Mouse (Mus musculus) midbrain, embryonic 11.5 days (tissue): ENCODE results near the gene Slc20a1. TPM values are rescaled to one million over a fixed set of nuclear protein-coding genes. Genes with fewer than 3 reads are reported as not detected.

ENCODE experiments used
- ATAC-seq: fragments of 200-750 bp; cut with Nextera tagmentation; 2 replicates; pipeline ENCODE4 v1.8.0; 2017; ENCODE audit warnings: moderate TSS enrichment, moderate library complexity; ENCODE audit not compliant: low FRiP score
- DNase-seq: peaks from one replicate; pipeline ENCODE4 v3.0.0; 2015; ENCODE audit warnings: low spot score; ENCODE audit errors: missing footprints
- H3K27ac ChIP-seq: fragments of 300-500 bp; sonication (generic); 2 replicates; pipeline ENCODE4 v1.5.1; 2014; ENCODE audit warnings: low read depth, low read length
- H3K27me3 ChIP-seq: fragments of 300-500 bp; sonication (generic); 2 replicates; pipeline ENCODE4 v1.6.1; 2014; ENCODE audit warnings: mild to moderate bottlenecking, low read length, moderate library complexity, mixed read lengths; ENCODE audit not compliant: control insufficient read depth, insufficient read depth
- H3K36me3 ChIP-seq: fragments of 300-500 bp; sonication (generic); 2 replicates; pipeline ENCODE4 v1.6.1; 2014; ENCODE audit warnings: mild to moderate bottlenecking, low read length, moderate library complexity, mixed read lengths; ENCODE audit not compliant: control insufficient read depth, insufficient read depth
- H3K4me1 ChIP-seq: fragments of 300-500 bp; sonication (generic); 2 replicates; pipeline ENCODE4 v1.6.1; 2014; ENCODE audit warnings: low read length; ENCODE audit not compliant: control insufficient read depth, insufficient read depth
- H3K4me2 ChIP-seq: fragments of 300-500 bp; sonication (generic); 2 replicates; pipeline ENCODE4 v1.6.1; 2014; ENCODE audit warnings: mild to moderate bottlenecking, moderate library complexity
- H3K4me3 ChIP-seq: fragments of 300-500 bp; sonication (generic); 2 replicates; pipeline ENCODE4 v1.5.1; 2014; ENCODE audit warnings: low read depth, low read length
- H3K9ac ChIP-seq: fragments of 300-500 bp; sonication (generic); 2 replicates; pipeline ENCODE4 v1.6.1; 2014; ENCODE audit warnings: low read length
- H3K9me3 ChIP-seq: fragments of 300-500 bp; sonication (generic); 2 replicates; pipeline ENCODE4 v1.6.1; 2016; ENCODE audit warnings: low read length; ENCODE audit not compliant: control insufficient read depth
- WGBS: fragments of 180-500 bp; shearing (Covaris S2); extraction: QIAGEN DNeasy Blood & Tissue Kit; methylation state at CpG from one replicate; pipeline ENCODE4 v1.1.7; 2014; 5-methylcytosine and 5-hydroxymethylcytosine counted together
- polyA plus RNA-seq: library from polyadenylated mRNA; unstranded; fragments of >200 nt; fragmentation: Nextera tagmentation; extraction: Ambion mirVana; gene quantifications from 2 replicates; pipeline ENCODE4 v1.2.1, GENCODE M21; 2014

Slc20a1 gene
- polyA plus RNA-seq, 1 experiment from 2014 or later: 62.5 TPM

DNA sequence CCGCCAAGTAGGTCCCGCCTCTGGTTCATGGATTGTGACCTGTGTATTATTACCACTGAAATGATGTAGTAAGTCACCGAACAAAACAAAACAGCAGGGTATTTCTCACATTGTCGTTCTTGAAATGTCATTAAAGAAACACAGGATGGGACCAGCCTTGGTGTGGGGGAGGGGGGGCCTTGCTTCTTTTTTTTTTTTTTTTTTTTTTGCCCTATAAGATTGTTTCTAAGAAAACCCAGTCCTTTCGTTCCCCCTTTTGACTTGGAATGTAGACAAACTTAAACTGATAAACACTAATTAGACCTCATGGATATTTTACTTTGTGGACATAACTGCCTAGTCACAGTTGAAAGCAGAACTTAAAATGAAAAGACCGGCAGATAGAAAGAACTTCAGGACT is 6.4 kb downstream of the Slc20a1 start:
- 84% methylated on average over 6 of the region's 6 CpGs for WGBS
- Histone ChIP-seq H3K9ac (no peak overlapping the region), H3K9me3 (no peaks in the 10 kb centered on the region), H3K36me3 (peaks cover 31% of the 10 kb centered on the region; the same call in 1 of the 2 replicates), H3K4me3 (no peak overlapping the region), H3K27me3 (no peaks in the 10 kb centered on the region), H3K4me1 (peaks cover 2% of the 10 kb centered on the region), H3K4me2 (no peak overlapping the region), H3K27ac (no peak overlapping the region)
- DNase-seq (no peak), ATAC-seq (no peak)

DNA sequence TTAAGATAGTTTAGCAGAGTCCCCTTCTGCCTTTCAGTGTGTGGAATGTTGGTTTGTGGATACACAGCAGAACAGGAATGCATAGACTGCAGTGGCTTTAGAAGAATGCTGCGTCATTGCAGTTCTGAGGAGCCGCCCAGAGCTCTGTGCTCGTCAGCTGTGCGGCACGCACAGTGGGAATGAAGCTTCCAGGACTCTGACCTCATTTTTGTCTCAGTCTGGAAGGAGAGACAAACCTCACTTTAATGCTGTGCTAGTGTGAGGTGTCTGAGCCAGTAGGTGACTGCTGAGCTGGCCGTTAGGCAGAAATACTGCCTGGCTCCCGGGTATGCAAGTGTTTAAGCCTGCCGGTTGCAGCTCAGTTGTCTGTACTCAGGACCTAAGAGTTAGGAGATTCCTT is 8.3 kb downstream of the Slc20a1 start:
- H3K4me3 ChIP-seq: no peak overlapping the region
- DNase-seq (no peak), ATAC-seq (no peak)
- H3K9me3 ChIP-seq: no peaks in the 10 kb centered on the region
- no peaks in the 10 kb centered on the region for H3K4me1 ChIP-seq
- H3K4me2 ChIP-seq: no peak overlapping the region
- no peak overlapping the region for H3K27ac ChIP-seq
- WGBS: 94% methylated on average over 8 of the region's 8 CpGs
- H3K9ac ChIP-seq: no peak overlapping the region
- peaks cover 35% of the 10 kb centered on the region for H3K36me3 ChIP-seq
- no peaks in the 10 kb centered on the region for H3K27me3 ChIP-seq

DNA sequence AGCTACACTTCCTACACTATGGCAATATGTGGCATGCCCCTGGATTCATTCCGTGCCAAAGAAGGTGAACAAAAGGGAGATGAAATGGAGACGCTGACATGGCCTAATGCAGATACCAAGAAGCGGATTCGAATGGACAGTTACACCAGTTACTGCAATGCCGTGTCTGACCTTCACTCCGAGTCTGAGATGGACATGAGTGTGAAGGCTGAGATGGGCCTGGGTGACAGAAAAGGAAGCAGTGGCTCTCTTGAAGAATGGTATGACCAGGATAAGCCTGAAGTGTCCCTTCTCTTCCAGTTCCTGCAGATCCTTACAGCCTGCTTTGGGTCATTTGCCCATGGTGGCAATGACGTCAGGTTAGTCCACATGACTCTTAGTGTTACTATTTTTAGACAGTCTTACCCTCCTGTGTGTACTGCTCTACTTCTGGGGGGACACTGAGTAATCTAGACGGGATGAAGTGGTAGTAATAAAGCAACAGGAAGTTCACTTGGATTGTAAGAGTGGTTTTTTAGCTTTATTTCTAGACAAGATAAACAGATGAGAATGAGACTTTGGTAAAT is 9.7 kb downstream of the Slc20a1 start:
- H3K27me3 ChIP-seq: no peaks in the 10 kb centered on the region
- ATAC-seq (no peak), DNase-seq (peak; percentile 68)
- peaks cover 35% of the 10 kb centered on the region for H3K36me3 ChIP-seq
- no peak overlapping the region for H3K4me3 ChIP-seq
- H3K4me2 ChIP-seq: no peak overlapping the region
- H3K27ac ChIP-seq: no peak overlapping the region
- no peaks in the 10 kb centered on the region for H3K4me1 ChIP-seq
- no peaks in the 10 kb centered on the region for H3K9me3 ChIP-seq
- 94% methylated on average over 8 of the region's 8 CpGs for WGBS
- no peak overlapping the region for H3K9ac ChIP-seq

DNA sequence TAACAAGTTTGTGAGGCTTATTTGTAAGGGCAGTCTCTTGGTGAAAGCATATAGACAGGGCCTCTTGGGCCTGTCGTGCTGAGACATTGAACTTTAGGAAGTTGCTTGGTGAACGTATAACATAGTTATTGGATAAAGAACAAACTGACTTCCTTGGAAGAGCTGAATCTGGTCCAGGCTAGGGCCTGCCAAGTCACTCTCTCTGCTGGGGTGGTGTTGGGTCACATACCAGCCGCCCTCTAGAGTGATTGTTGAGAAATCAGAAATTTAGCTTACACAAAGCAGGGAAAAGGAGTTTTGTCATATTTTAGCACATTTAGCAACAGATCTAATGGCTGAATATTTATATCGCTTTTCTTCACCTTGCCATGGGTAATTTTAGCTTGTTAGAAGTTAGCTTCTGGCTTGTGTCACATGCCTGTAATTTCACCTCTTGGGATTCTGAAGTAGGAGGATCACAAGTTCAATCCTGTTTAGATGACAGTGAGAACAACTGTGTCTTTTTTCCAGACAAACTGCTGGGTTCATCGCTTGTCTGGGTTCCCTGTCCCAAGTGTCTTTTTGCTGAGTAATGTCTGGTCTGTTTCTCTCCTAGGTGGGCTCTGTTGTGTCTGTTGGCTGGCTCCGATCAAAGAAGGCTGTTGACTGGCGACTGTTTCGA is 11.7 kb downstream of the Slc20a1 start:
- ATAC-seq (no peak), DNase-seq (peak; percentile 64)
- Histone ChIP-seq H3K27me3 (no peaks in the 10 kb centered on the region), H3K27ac (no peak overlapping the region), H3K4me3 (no peak overlapping the region), H3K36me3 (peaks cover 35% of the 10 kb centered on the region), H3K9me3 (no peaks in the 10 kb centered on the region), H3K4me2 (no peak overlapping the region), H3K4me1 (no peaks in the 10 kb centered on the region), H3K9ac (no peak overlapping the region)
- 92% methylated on average over 8 of the region's 8 CpGs for WGBS

DNA sequence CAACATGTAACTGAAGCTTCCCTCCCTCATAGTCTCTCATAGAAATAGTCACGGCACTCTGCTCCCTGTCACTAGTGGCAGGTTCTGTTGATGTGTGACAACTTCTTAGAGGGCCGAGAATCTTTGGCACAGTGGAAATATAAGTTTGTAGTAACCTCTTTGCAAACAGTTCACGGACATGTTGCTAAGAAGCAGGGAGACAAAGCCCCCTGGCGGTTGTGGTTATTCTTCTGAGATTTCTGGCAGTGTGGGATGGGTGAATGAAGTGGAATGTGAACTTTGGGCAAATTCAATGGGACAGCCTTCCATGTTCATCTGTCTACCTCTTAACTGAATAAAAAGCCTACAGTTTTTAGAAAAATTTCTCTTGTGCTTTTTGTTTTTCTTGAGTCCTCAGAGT is 12.7 kb downstream of the Slc20a1 start:
- no peaks in the 10 kb centered on the region for H3K27me3 ChIP-seq
- H3K9ac ChIP-seq: no peak overlapping the region
- no peak overlapping the region for H3K27ac ChIP-seq
- H3K36me3 ChIP-seq: peaks cover 31% of the 10 kb centered on the region
- ATAC-seq (no peak), DNase-seq (peak; percentile 77)
- no peak overlapping the region for H3K4me3 ChIP-seq
- no peak overlapping the region for H3K4me2 ChIP-seq
- 83% methylated on average over 4 of the region's 4 CpGs for WGBS
- no peaks in the 10 kb centered on the region for H3K4me1 ChIP-seq
- no peaks in the 10 kb centered on the region for H3K9me3 ChIP-seq

- H3K36me3 ChIP-seq: peaks cover 29% of the 10 kb centered on the region
- H3K9me3 ChIP-seq: no peaks in the 10 kb centered on the region
- DNase-seq (peak; percentile 73), ATAC-seq (no peak)
- H3K4me1 ChIP-seq: no peaks in the 10 kb centered on the region
- no peak overlapping the region for H3K9ac ChIP-seq
- WGBS: 77% methylated on average over 2 of the region's 2 CpGs
- H3K4me3 ChIP-seq: no peak overlapping the region
- H3K27ac ChIP-seq: no peak overlapping the region
- no peaks in the 10 kb centered on the region for H3K27me3 ChIP-seq
- no peak overlapping the region for H3K4me2 ChIP-seq
Observed at GRCm38 (mm10) chr2:129211957-129212356, 13.4 kb downstream of the Slc20a1 start.

GRCm38 (mm10) chr2:129212566-129212965 is 14.0 kb downstream of the Slc20a1 start:
- ATAC-seq: no peak
- peaks cover 24% of the 10 kb centered on the region for H3K36me3 ChIP-seq
- H3K4me2 ChIP-seq: no peak overlapping the region
- DNase-seq: peak; percentile 26
- H3K9ac ChIP-seq: no peak overlapping the region
- no peak overlapping the region for H3K4me3 ChIP-seq
- H3K27ac ChIP-seq: no peak overlapping the region
- no peaks in the 10 kb centered on the region for H3K9me3 ChIP-seq
- WGBS: 95% methylated on average over 7 of the region's 7 CpGs
- H3K4me1 ChIP-seq: no peaks in the 10 kb centered on the region
- no peaks in the 10 kb centered on the region for H3K27me3 ChIP-seq

DNA sequence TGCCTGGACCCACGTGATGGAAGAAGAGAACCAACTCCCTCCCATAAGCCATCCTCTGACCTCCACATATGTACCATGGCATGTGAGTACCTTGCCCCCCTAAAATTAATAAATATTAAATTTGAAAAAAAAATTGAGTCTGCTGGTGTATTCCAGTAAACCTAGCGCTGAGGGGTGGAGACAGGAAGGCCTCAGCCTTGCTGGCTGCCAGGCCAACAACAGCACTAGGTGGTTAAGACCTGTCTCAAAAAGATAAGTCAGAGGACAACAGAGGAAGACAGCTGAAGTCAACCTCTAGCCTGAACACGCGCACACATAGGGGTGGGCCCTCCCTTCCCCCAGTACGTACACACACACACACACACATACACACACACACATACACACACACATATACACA is 16.2 kb downstream of the Slc20a1 start:
- Histone ChIP-seq H3K36me3 (peaks cover 10% of the 10 kb centered on the region), H3K9ac (no peak overlapping the region), H3K4me3 (no peak overlapping the region), H3K27me3 (no peaks in the 10 kb centered on the region), H3K27ac (no peak overlapping the region), H3K4me1 (no peaks in the 10 kb centered on the region), H3K9me3 (no peaks in the 10 kb centered on the region), H3K4me2 (no peak overlapping the region)
- 93% methylated on average over 5 of the region's 5 CpGs for WGBS
- DNase-seq: no peak
- ATAC-seq: no peak

DNA sequence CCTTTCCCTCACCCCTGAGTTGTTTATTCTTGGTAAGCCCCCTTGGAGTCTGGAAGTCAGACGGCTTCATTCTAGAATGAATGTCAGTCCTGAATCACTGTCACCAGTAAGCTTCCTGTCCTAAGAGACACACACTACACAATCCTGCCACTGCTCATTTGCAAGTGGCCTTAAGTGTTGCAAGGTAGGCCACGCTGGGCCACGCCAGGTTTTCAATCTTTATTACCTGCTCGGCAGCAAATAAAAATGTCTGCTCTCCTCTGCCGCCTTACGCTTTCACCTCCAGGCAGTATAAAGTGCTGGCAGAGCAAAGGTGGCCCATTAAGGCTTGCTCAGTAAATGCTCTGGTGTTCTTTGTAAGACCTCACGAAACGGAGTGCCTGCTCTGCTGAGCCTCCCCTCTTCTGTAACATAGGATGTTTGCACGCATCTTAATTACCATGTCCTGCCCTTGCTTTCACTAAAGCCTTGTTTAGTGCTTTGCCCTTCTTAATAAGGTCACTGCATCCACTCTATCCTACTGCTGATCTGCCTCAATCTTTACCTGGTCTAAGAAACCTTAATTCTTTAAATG is 19.1 kb downstream of the Slc20a1 start:
- no peak overlapping the region for H3K4me2 ChIP-seq
- H3K27me3 ChIP-seq: no peaks in the 10 kb centered on the region
- H3K4me1 ChIP-seq: no peaks in the 10 kb centered on the region
- whole genome bisulfite sequencing: 73% methylated on average over 9 of the region's 9 CpGs
- no peak overlapping the region for H3K9ac ChIP-seq
- no peak overlapping the region for H3K27ac ChIP-seq
- no peaks in the 10 kb centered on the region for H3K9me3 ChIP-seq
- no peak overlapping the region for H3K4me3 ChIP-seq
- ATAC-seq (no peak), DNase-seq (peak; percentile 59)
- H3K36me3 ChIP-seq: no peaks in the 10 kb centered on the region
